9 mouse cellular contexts compared by ENCODE assay signal in genomic region chr5:19227791-19228331, GRCm38 (mm10). TPM values are rescaled to one million over a fixed set of nuclear protein-coding genes. Genes with fewer than 3 reads are reported as not detected.
DNase-seq lines count a peak whose midpoint lies in the region; ATAC-seq lines count a peak whose summit lies in the region.
"Had no signal": no experiment of that assay in that cellular context is flagged by ENCODE, and none has a peak within 500 bp of the region (broad histone marks: within the 10 kb centered on the region; RNA-seq: fewer than 3 reads in every experiment).

No protein-coding gene starts in this region.

- 1% methylated on average over 13 of the region's 14 CpGs for WGBS in hindbrain, embryonic 16.5 days

- H3K27me3 ChIP-seq in hindbrain, embryonic 16.5 days (replicated peaks; ENCODE audit: control insufficient read depth, insufficient read depth, low read length), result no peaks in the 10 kb centered on the region
- H3K27me3 ChIP-seq: CH12.LX had no signal

- no peaks in the 10 kb centered on the region for H3K36me3 ChIP-seq in hindbrain, embryonic 16.5 days (ENCODE audit: control insufficient read depth, insufficient read depth, low read length)

- H3K9ac ChIP-seq in hindbrain, embryonic 16.5 days (ENCODE audit: low read depth, low read length), result peak overlapping the region; percentile 84

- DNase-seq in Muller cell, postnatal 12 days (ENCODE audit: inconsistent ontology term), result peak; percentile 74
- peak; percentile 72 to 74 for DNase-seq in cerebellum, postnatal 36 days
- DNase-seq in gastrocnemius, adult 8-10 months (ENCODE audit: low spot score in 2 of 2), result peak; percentile 4 to 22
- DNase-seq in left cerebral cortex, adult 11 months (ENCODE audit: low spot score), result peak; percentile 42
- peak; percentile 11 for DNase-seq in lung, postnatal 25 days (ENCODE audit: low spot score)
- DNase-seq in right cerebral cortex, postnatal 25 days, result peak; percentile 38

- peak overlapping the region; percentile 80 for H3K4me3 ChIP-seq in hindbrain, embryonic 16.5 days (ENCODE audit: low read length)

- H3K9me3 ChIP-seq in hindbrain, embryonic 16.5 days (ENCODE audit: control insufficient read depth, low read length), result no peaks in the 10 kb centered on the region

- peak; percentile 26 for ATAC-seq in hindbrain, embryonic 16.5 days
- ATAC-seq in erythroblast, adult 5-6 weeks (replicated peaks; ENCODE audit: low FRiP score, poor library complexity, severe bottlenecking), result no peak

- H3K4me2 ChIP-seq in hindbrain, embryonic 16.5 days (ENCODE audit: low read length), result peak overlapping the region; percentile 93

- H3K27ac ChIP-seq in hindbrain, embryonic 16.5 days (ENCODE audit: low read depth, low read length), result peak overlapping the region; percentile 83

- peaks cover 9% of the 10 kb centered on the region for H3K4me1 ChIP-seq in hindbrain, embryonic 16.5 days (ENCODE audit: control insufficient read depth, insufficient read depth, low read depth, low read length)

RNA-seq across cellular contexts. Expression of gene Magi2, which starts 1.0 kb away (rescaled TPM):
- 1 to 10 TPM in 1 of 4 experiments, under 1 TPM in 3; 0.70 to 1.4 (median 0.88) TPM for total RNA-seq in gastrocnemius, adult 8-10 months (2022)
- polyA plus RNA-seq in hindbrain, embryonic 16.5 days (2015; fragmentation: Nextera tagmentation; extraction: Ambion mirVana), result 21.6 and 22.7 TPM in 2 replicates
- not detected in 2 replicates for total RNA-seq in erythroblast, adult 5-6 weeks (2015; ENCODE audit: low replicate concordance)
- total RNA-seq in erythroblast, adult 5-6 weeks (2017; ENCODE audit: low replicate concordance), result 0.42 and 0.51 TPM in 2 replicates

Comparison
In these comparisons a context has a peak if more than half of its experiments do, and no peak if none do; other contexts are left out.
1. DNase-seq: peak in every context shown above with its lines; median percentile 74 in Muller cell, postnatal 12 days; 73 in cerebellum, postnatal 36 days; 42 in left cerebral cortex, adult 11 months; 38 in right cerebral cortex, postnatal 25 days; 13 in gastrocnemius, adult 8-10 months; 11 in lung, postnatal 25 days.